Mouse (Mus musculus) adrenal gland, adult (tissue): ENCODE measurements around the gene Cox19.

Experiments
- DNase-seq, 2 experiments: peaks; one replicate each; pipeline ENCODE4 v3.0.0; 2022 to 2023; ENCODE audit warnings: low spot score in 1 of 2; ENCODE audit not compliant: inconsistent age in 2 of 2

Cox19 gene

GRCm38 (mm10) chr5:139364260-139364910 lies 13.2 kb upstream of the Cox19 start:
- DNase-seq, result peak; percentile 84 to 96

- no peak for DNase-seq
Observed at GRCm38 (mm10) chr5:139363858-139364257, 12.6 kb upstream of the Cox19 start.

DNA sequence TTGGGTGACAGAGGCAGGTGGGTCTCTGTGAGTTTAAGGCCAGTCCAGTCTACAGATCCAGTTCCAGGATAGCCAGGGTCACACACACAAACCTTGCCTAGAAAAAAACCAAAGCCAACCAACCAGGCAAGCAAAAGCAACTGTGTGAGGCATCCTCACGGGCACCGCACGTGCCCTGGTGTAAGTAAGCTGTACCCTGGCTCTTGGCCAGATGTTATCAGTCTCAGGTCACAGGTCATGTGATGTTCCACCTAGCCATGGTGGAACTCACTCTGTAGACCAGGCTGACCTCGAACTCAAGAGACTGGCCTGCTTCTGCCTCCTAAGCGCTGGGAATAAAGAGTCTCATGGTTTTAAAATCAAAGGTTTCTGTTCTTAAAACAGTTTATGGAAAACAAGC lies 8.0 kb upstream of the Cox19 start:
- DNase-seq, result no peak

DNA sequence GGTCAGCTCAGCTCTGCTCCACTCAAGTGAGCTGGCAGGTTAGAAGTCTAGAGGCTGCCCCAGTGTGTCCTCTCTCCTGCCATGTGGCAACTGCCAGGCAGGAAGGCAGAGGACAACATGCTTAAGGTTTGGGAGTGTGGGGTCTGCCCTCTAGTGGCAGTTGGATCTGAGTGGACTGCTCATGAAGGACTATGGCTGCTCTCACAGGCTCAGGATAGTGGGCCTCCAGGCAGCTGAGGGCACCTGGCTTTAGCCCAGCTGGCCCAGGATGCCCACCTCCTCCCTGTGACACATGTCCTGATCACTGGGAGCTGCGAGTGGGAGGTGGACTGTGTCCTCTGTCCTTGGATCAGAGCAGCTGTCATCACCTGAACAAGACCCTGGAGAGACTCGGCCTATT lies 7.4 kb upstream of the Cox19 start:
- DNase-seq, result peak in 1 of 2 experiments; percentile 62

- DNase-seq, result peak; percentile 81 to 93
Observed at GRCm38 (mm10) chr5:139355235-139355772, 4.1 kb upstream of the Cox19 start.

GRCm38 (mm10) chr5:139353946-139354345 lies 2.7 kb upstream of the Cox19 start:
- no peak for DNase-seq

DNA sequence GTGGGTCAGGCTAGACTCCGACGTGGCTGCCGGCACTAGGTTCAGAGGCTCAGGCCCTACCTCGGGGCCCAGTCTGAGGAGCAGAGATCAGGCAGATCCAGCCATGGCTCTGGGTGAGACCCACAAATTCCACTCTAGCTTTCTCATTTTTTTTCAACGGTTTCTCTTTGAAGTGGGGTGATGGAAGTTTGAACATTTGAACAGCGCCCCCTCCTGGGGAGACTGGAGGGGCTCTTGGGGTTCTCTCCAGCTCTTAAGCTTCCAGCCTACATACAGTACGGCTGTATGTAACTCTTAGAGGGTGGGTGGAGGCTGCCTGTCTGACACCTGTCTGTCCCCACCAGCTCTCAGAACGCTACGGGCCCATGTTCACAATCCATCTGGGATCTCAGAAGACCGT lies 2.3 kb upstream of the Cox19 start:
- DNase-seq, result peak in 1 of 2 experiments; percentile 48

DNA sequence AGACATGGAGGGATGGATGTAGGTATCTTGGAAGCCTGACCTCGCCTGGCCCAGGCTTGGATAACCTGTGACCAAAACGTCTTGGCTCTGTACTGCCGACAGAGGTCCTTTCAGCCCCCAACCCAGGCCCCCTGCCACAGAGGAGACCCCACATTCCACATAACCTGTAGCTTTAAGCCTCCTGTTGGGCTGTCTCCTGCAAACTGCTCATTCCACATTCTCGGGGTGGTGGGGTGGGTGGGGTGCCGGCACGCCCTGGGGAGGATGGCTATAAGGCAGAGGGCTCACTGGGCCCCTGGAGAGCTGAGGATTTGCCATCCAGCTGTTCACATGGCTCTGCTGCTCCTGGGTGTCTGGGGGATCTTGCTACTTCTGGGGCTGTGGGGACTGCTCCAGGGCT lies 1.1 kb upstream of the Cox19 start, which contains the start of gene Cyp2w1:
Cyp2w1 (plus strand) TSS at position 301 of the 400 bp plus-strand sequence.
- DNase-seq, result no peak

DNA sequence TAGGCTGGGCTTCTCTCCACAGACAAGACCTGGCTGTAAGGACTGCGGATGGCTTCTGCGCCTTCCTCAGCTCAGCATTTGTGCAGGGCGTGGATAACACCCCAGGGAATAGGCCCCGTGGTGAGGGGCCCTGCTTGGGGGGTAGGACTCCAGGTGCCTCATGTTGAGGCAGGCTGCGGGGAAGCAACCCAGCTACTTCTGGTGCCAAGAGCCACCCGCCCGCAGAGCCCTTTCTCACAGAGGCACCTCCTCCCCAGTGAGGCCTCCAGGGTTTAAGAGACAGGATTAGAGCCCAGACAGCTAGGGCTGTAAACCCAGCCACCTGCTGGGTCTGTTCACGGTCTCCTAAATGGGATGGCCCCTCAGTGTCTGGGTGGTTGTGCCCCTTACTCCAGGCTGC lies 410 bp upstream of the Cox19 start:
- no peak for DNase-seq

- no peak for DNase-seq
Observed at GRCm38 (mm10) chr5:139349713-139350112, 1.5 kb downstream of the Cox19 start.

GRCm38 (mm10) chr5:139347225-139347624 lies 4.0 kb downstream of the Cox19 start:
- no peak for DNase-seq

DNA sequence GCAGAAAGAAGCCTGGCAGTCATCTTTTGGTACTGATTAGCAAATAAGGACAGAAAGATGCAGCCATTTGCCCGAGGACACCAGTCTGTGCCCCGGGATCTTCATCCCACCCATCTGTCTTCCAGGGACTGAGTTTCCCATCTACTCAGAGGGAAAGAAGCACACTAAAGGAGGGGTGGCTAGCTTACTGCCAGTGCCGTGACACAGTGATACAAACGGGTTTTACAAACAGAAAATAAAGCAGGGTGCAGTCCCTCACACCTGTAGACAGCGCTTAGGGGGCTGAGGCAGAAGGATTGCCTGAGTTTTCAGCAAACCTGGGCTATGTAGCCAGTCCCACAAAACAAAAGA lies 5.9 kb downstream of the Cox19 start:
- no peak for DNase-seq

GRCm38 (mm10) chr5:139344687-139345363 lies 6.4 kb downstream of the Cox19 start:
- peak; percentile 97 to 99 for DNase-seq

DNA sequence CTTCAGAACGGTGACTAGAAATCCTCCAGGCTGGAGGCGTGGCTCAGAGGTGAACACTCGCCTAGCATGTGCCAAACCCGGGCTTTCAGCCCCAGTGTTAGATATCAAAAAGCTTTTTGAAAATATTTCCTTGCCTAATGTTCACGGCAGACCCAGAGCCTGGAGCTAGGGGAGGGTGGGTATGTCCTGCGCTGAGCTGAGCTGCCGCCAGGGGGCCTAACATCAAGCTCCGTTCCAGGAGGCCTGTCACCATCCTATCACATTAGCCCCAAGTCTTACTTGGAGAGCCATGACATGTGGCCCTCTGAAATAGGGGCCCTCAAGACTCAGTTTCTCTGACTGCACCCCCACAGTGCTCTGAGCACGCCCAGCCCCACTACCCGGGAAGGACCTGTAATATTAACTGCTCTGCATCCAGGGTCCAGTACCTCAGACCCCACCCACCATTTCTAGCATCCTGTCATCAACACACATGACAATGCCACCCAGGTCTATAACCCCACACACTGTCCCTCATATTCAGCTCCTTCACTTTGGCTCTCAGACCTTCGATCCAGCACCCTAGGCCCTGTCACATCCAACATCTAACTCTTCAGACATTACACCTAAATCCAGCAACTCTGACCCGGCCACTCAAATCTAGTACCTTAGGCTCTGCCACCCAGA lies 7.1 kb downstream of the Cox19 start:
- peak; percentile 77 to 92 for DNase-seq

GRCm38 (mm10) chr5:139338891-139339290 lies 12.3 kb downstream of the Cox19 start:
- DNase-seq, result no peak

DNA sequence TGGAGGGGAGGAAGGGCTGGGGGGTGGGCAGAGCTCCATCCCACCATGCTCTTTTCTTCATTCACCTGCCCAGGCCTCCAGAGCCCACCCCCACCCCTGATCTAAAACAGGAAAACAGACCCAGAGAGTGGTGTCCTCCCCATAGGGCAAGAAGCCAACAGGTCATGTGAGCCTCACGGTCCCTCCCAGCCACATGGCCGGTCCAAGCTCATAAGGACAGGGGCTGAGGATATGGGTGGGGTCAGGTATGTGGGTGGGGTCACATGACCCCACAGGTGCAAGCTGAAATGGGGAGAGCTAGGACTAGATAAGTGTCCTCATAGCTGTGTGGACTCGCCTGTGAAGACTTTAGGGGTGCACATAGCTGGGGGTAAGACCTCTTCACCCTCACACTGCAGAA lies 12.8 kb downstream of the Cox19 start:
- no peak for DNase-seq

DNA sequence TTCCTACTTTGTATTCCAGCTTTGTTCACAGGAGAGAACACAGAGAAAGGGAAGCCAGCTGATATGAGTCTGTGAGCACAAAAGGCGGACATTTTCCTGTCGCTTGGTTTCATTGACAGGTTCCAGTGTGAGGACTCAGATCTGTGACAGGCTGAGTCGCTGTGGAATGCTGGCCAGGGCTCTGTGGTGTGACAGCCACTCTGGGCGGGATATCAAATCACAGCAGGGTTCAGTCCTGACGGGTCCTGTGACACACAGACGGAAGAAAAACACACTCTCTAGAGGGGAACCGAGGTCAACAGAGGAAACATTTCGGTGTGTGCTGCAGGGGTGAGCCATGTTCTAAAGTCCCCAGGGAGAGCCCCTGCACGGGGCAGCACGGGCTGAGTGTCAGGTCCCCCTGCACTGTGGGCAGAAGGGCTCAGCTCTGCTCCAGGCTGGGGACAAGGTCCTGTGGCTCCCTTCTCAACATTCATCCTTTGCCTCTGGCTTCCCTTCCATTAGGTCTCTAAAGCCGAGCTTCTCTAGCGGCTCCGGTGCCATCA lies 13.3 kb downstream of the Cox19 start:
- DNase-seq, result peak in 1 of 2 experiments; percentile 30

- no peak for DNase-seq
Observed at GRCm38 (mm10) chr5:139335634-139336033, 15.6 kb downstream of the Cox19 start.

GRCm38 (mm10) chr5:139334394-139334793 lies 16.8 kb downstream of the Cox19 start:
- peak in 1 of 2 experiments; percentile 26 for DNase-seq

DNA sequence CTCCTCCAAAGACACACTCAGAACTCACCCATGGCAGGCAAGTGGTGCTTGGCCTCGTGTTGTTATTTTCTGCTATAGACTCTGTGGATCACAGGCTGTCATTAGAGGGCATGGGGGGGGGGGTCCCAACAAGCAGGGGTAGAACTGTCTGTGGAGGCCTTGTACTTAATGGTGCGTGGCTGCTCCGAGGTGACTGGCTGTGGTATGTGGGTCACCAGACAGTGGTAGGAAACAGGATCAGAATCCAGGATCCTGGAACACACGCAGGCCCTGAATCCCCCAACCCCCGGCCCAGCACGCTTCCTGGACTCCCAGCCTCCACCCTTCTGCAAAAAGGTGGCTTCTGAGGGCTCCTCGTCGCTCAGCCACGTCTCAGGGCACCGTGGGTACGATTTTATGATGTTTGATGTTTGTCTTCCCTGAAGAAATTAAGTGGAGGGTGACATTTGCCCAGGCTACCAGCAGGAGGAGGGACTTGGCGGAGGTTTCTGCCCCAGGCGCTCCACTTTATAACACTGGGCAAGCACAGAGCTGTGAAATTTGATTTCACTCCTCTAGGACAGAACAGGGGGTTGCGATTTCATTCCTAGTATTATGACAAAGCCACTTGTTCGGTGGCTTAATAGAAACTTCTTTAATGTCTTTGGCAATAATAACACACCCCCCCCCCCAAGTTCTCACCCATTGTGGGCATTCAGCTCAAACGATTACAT lies 17.8 kb downstream of the Cox19 start:
- peak in 1 of 2 experiments; percentile 58 for DNase-seq
